Mouse (Mus musculus) heart, adult 11 months (tissue): ENCODE measurements at regions not wholly inside any gene's neighbourhood (a gene's known extent, or its start where the extent isn't known, plus 50 kb on each side); places are given as distances from the start of the nearest gene placed in this dataset.
"Not testable (repeated sequence)": the region's sequence is repeated elsewhere in the genome, so short reads cannot be mapped to it uniquely, and the experiment has no call there.

Experiments
- DNase-seq: peaks from one replicate; pipeline ENCODE4 v3.0.0; 2022

DNA sequence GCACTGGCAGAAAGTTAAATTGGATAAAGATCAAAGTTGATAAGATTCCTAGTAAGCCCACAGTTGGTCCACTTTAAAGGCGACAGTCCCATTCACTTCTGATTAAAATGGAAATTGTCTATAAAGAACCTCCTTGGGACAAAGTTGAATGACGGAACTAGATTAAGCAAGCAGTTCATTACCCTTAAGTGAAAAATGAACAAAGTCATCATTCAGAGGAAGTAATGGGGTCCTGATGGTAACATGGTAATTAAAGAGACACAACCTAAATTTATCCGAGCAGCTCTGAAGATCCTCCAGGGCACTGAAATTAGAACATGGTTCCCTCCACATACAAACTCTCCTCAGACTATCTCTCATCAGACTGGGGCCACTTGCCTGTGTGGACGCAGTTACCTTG, 116.4 kb upstream of the Nabp1 start:
- DNase-seq: peak; percentile 63

DNA sequence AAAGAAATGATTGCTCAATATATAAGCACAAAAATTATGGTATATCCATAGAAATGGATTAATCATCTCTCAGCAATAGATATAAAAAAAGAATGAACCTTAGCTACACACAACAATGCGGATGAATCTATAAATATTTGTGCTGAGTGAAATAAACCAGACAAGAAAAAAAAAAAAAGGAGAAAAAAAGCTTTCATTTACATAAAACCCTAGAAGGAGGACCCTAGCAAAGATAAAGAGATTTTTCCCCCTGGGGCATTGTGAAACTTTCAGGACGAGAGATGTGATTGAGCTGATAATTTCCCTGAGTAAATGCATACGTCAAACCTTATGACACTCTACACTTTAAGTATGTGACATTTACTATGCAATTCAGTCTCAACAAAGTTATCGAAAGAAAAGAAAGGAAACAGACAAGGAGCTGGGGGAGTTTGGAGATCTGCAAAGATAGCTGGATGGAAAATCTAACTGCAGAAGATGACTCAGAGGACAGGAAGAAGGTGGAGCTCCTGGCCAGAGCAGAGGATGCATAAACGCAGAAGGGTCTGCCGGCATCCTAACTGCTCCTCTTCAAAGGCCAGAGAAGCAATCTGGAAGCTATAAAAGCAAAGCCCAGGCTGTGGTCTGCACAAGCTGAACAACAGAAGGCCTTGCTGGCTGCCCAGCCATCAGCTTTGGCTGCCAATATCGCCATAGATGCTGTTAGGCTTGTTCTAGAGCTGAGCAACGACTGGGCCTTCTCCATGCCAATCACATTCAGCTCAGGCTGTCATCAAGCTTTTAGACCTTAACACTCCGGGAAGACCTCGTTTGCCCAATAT, 115.6 kb upstream of the Nabp1 start:
- DNase-seq: peak; percentile 55

DNA sequence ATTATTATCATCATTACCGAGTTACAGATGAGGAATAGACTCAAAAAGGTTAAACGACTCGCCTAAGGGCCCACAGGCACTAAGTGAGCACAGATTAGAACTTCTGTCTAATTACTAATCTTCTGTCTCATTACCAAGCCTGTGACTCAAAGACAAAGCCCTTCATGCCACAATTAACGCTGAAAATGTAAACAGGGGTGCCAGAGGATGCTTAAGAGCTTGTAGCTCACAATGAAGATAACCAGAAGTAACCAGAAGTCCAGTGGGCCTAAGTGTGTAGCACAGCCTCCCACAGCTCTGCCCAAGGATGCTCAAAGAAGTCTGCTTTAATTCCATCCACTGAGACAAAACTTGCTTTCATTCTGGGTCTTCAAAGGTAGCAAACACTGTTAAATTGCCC, 113.7 kb upstream of the Nabp1 start:
- DNase-seq: peak; percentile 40

DNA sequence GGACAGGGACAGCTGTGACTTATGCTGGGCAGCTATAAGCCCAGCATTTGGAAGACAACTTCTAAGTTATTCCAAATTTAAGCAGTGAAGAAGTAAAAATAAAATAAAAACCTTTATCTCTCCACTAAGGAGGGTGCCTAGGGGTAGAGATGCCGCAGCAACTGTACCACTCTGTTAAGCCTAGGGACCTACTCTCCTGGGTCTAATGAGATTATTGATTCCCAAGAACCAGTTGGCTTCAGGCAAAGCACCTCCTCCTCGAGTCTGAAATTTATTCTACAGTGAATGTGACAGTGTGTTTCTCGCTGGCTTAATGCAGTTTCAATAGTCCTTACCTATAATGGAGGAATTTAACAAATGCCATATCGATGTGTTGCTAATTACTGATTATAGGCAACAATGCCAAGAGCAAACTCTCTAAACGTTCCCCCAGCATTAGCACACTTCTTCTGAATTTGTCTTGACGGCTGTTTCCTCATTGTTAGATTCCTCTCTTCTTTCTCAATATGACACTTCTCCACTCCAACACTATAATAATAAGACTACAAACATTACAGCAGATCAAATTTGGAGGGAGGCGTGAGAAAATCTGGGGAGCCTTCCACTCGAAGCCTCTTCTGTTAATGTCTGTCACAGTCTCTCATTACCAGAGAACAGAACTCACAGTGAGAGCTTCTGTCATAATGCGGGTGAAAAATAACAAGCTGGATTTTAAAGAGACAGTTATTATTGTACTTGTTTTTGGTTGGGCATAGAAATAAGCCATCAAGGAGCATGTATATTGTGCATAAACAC, 112.6 kb upstream of the Nabp1 start:
- DNase-seq: peak; percentile 10

DNA sequence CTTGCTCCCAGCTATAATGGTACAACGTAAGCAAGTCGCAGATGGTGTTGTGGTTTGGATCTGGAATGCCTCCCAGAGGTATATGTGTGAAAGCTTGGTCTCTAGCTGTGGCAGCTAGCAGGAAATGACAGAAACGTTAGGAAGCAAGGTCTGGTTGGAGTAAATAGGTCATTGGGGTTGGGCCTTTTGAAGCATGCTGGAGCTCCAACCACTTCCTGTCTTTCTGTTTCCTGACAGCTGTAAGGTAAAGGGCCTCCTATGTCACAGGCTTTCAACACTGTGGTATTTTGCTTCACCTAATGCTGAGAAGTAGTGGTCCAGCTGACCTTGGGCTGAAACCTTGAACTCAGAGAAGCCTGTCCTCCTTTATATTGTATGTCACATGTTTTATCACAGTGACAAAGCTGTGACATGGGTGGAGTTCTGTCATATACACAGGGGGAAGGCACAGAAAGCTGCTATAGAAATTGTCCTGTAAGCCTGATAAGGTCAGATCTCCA, 106.8 kb upstream of the Nabp1 start:
- peak; percentile 87 for DNase-seq

DNA sequence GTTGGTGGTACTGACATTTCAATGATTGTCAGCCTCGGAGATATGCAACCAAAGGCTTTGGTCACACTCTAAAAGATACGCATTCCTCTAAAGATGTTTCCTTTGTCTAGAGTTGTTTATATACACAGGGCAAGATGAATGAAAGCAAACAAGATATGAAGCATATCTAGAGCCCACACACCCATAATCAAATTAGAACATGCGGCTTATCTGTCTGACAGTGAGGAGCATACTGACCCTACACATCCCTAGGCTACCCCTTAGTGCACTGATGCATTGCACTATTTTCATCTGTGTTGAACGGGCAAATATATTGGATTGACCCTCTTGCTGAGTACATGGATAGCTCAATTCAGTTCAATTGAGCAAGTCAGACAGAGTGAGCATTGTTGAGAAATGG, 105.6 kb upstream of the Nabp1 start:
- peak; percentile 30 for DNase-seq

DNA sequence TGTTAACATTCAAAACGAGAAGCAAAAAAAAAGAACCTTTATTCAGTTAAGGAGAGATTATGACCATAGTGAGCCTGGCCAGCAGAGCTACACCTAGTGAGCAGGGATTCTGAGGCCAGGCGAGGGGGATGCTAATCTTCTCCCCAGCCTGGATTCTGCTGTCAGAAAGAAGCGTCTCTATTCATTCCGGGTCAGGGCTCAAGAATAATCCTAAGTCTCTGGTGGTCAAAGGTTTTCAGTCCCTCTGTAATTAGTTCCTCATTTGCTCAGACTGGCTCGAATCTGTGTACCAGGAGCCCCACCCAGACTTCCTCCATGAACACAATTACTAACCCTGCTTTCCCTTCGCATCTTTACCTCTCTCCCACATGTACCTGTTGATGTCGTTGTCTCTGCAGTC, 101.8 kb upstream of the Nabp1 start:
- DNase-seq: no peak

DNA sequence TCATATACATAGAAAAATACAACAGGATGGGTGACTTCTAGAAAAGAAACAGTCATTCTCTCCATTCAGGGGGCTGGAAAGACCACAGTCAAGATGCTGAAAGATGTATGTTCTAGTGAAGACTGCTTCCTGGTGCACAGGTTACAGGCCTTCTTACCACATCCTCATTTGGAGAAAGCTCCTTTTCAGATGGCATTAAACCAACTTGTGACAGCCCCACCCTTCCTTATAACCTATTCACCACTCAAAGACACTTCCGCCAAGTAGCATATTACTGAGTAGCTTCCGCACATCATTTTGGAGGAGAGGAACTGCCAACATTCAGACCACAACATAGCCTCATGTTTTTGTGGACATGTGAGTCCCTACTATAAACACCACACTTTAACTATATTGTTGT, 99.5 kb upstream of the Nabp1 start:
- no peak for DNase-seq

DNA sequence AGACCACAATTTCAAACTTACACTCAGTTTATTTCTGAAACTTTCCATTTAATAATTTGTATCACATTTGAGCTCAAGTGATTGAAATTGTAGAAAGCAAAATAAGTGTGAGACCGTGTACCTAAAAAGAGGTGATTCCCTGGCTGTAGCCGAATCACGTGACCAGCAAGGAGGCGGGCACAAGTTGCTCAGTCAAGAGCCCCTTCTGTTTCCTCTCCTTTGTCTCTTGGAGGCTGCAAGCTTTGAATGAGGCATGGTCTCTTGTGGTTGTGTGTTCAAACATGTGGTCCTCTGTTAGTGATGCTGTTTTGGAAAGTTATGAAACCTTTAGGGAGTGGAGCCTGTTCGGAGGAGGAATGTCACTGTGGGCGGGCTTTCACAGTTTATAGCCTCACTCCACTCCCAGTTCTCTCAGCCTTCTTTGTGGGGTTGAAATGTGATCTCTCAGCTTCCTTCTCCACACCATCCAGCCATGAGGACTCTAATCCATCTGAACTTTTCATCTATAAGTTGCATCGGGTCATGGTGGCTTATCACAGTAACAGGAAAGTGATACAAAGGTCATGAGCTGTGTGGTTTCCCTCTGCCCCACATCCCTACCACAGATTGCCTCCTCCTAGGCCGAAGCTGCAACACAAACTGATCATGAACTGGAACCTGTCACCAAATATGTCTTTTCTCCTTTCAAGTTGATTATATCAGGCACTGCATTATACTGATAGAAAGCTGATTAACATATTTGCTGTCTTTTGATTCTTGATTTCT, 94.3 kb upstream of the Nabp1 start:
- DNase-seq: no peak

DNA sequence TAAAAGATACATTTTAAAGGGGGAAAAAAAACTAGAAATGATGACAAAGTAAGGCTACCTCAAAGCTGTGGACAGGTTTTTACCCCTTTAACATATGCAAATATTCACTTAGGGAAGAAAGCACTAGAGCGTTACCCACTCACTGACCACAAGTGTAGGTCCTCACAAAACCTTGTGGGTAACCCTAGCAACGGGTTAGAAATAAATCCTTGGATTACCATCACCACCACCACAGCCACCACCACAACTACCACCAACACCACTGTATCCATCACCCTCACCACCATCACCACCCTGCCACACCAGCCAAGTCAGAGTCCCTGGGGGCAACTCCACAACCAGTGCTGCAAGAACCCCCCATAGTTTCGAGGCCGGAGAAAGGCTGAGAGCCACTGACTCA, 91.4 kb upstream of the Nabp1 start:
- no peak for DNase-seq

DNA sequence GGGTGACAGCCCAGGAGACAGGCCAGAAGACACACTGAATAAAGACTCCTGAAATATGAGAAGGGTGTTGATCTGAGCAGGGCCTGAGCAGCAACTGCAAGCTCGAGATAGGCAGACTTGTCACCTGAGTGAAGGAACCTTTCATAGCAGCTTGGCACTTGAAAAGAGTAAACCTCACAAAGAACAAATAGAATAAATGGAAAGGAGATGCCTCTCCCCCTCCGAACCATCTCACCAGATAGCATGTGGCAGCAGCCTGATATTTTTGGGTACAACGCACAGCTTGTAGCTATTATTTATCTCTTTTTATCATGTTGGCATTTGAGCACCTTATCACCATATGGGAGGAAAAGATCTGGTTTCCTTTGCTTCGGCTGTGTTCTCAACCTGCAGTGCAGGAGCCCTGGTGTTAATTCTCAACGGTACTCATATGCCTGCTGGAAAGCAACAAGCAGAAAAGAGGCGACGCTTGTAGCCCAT, 88.0 kb upstream of the Nabp1 start:
- no peak for DNase-seq

DNA sequence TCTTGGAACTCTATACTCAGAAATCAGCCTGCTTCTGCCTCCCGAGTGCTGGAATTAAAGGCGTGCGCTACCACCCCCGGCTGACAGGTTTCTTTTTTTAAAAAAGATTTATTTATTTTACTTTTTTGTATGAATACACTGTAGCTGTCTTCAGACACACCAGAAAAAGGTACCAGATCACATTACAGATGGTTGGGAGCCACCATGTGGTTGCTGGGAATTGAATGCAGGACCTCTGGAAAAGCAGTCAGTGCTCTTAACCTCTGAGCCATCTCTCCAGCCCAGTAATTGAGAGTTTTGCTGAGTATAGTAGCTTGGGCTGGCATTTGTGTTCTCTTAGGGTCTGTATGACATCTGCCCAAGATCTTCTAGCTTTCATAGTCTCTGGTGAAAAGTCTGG, 78.4 kb upstream of the Nabp1 start:
- not testable (repeated sequence) for DNase-seq

DNA sequence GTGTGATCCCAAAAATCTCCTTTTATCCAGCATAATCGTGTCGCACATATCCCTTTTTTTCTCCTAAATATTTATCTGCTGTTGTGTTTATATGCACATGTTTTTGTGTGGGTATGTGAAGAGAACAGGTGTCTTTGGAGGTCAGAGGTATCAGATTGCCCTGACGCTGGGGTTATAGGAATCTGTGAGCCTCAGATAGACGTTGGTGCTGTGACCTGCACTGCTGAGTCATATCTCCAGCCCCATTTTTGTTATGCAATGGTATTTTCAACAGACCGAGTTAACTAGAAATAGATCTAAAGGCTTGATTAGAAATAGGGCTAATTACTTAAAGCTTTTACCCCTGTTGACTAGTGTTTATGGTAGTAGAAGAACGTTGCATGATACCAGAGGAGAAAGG, 75.5 kb upstream of the Nabp1 start:
- DNase-seq: no peak

DNA sequence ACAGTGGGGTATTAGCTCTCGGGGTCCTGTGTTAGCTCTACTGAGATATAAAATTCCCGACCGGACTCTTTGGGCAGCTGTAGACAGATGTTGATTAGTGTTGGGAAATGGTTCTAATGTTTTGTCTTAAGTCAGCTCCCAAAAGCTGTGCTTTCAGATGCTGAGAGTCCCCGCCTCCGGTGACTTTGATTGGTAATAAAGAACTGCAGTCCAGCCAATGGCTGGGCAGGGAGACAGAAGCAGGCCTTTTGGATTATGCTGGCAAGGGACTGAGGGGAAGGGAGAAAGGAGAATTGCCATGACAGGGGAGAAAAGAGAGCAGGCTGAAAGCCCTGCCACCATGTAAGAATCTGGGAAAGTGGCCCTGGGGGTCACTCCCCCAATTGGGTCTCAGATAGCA, 73.4 kb upstream of the Nabp1 start:
- no peak for DNase-seq

DNA sequence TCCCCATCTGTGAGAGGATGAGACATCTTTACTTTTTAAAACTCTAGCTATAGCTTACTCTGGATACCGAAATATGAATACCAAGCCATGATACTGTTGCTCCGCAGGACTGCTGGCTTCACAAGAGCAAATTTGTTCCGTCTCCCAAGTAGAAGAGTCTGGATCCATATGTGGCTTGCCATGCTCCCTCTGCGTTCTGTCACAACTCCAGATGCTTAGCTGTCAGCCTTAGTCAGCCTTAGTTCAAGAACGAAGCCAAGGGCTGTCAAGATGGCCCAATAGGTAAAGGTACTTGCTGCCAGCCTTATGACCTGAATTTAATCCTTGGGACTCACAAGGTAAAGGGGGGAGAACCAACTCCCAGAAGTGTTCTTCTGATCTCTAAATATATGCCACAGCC, 64.6 kb upstream of the Nabp1 start:
- no peak for DNase-seq

DNA sequence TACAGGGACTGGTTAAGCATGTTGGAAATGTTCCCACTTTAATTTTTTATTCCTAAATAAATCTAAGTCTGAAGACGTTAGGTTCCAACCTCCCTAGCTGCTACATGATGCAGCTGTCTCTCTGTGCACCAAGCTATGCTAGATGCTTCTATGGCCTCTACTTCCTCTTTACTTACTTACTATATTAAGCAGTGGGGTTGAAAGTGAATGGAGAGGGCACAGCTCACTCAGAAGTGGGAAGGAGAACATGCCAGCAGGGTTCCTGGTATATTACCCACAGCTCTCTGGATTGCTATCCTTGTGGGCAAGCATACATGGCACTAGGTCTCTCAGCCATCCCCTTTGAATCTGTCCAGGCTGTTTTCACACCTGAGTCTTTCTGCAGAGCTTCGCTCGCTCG, 61.4 kb upstream of the Nabp1 start:
- peak; percentile 89 for DNase-seq

DNA sequence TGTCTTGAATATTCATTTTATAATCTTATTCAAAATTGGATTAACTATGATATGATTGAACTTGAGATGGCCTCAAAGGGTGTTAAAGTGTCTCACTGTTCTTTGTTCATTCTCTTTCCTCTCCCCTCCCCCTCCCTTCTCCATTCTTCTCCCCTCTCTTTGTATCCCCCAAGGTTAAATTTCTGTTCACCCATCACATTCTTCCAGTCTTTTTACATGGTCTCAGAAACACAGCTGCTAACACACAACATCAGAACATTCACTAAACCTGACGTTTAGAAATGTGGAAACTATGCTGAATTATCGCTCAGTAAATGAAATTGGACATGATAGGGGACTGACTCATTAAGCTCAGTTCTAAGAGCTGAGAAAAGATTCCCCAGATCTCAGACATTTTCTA, 60.6 kb upstream of the Nabp1 start:
- no peak for DNase-seq

DNA sequence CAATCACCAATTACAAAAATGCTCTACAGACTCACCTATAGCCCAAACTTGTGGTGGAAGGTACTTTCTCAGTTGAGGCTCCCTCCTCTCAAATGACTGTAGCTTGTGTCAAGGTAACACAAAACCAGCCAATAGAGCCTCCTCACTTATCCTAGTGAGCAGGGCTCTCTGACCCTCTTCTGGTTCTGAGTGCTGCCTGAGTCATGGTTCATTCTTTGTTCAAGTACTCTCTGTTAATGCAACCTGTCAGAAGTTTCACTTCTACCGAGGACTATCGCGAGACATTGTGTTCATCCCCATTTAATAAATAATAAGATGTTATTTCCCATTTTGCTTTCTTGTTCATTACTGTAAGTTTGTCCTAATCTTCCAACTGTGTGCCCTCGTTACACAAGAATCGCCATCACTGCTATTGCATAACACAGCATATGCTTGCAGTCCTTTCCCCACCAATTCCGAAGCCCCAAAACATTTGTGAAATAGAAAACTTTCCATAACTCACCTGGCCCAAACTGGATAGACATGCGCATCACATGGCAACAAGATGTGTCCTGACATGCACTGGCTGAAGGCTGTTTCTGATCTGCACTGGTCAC, 59.6 kb upstream of the Nabp1 start:
- no peak for DNase-seq

DNA sequence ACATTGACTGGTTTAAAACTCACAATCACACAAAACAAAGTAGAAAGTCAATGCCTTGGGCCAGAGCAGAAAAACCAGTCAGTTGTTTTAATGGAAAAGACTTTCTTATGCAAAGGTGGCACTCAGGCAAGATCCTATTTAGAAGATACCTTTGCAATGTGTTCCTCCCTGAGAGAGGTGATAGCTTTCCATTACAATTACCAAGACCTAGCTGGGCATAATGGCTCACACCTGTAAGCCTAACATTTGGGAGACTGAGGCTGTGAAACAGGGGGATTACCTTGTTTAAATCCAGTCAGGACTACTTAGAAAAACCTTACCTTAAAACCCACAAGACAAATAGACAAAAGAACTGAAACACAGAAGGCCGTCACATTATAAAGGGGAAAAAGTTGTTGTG, 57.9 kb upstream of the Nabp1 start:
- no peak for DNase-seq

DNA sequence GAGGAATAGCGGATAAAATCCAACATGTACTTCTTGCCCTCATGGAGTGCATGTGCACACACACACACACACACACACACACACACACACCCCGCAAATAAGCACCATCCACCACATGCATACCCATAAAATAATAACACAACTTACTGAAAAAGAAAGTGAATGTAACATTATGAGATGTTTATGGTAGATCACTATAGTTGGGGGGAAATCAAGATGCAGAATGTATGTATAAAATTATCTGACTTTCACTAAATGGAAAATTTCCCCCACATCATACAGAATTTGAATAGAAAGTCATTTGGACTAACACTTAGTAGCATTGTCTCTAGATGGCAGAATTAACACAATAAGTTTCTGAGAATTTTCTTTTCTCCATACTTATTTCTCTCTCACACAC, 57.2 kb upstream of the Nabp1 start:
- no peak for DNase-seq

DNA sequence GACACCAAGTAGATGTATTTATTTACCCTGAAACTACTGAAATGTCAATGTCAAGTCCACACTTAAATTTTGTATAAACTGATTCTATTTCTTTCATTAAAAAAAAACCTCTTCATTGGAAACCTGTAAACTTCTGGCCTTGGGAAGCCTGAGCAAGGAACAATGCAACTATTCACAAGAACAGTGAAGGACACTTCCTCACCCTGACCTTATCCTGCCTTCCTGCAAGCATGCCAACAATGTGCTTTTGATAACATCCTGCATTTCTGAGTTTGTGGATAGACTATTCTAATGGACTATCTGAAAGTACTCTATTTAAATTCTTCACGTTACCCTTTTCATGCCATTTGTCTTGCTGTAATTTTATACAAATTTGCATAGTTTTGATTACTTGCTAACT, 53.1 kb upstream of the Nabp1 start:
- no peak for DNase-seq

DNA sequence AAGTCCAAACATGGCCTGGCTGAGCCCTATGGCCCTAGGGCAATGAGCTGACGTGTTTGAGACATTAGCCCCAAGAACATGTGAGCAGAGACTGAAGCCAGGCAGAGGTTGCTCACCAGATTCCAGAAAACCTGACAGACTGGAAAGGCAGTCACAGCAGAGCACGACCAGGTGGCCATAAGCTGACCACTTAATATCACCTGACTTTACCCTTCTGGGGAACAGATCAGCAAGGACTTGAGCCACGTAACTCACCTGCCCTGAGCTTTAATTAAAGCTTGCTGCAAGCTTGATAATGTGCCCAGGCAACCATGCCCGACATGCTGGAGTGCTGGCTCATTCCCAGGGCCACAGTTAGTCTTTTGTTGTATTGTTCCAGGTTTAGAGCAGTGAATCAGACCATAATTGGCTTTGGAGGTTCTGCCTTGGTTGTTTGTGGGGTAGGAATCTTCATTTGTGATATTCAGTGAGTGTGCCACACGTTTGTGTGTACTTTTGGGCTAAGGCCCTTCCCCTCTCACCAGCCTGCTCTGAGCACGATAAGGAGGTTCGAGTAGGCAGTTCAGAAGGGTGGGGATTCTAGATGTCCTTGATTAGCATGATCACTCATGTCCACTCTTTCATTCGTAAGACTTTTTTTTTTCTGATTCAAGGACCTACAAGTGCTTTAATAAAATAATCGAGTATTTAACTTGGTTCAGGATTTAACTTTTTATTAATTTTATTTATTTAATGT, 52.1 kb upstream of the Nabp1 start:
- DNase-seq: peak; percentile 90
